Mouse (Mus musculus): ENCODE data around the gene Cacna1g.
A peak's percentile ranks its signal among the peaks of the same experiment; 100 is the strongest.

Gene Cacna1g

GRCm38 (mm10) chr11:94473707-94474543 lies at the start of gene Cacna1g:
Cacna1g (minus strand) TSS chr11:94474198.
- peak; percentile 73 for DNase-seq (ENCODE audit: low read depth, low spot score)

DNA sequence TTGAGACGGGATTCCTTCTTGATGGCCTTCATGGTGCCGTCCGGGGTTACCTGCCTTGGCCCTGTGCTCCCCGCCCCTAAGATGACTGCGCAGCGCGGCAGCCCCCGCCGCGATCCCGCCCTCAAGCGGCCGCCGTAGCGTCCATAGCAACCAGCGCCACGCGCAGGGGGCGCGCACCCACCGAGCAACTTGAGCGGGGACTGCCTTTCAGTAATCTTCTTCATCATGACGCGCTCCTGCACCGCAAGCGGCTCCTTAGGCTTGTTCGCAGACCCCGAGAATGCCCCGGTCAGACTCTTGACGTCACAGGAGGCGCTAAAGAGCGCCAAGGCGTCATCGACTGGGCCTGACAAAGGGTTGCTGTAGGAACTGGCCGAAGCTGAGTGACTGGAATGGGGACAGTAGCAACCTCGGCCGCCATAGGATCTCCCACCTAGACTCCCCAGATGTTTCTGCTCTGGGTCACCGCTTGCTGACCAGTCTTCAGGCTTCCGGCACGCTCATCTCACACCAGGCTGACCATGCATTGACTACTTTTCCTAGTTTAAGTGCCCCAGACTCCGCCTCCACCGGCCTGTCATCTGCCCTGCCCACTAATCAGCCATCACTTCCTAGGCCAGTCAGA lies 47.3 kb upstream of the Cacna1g start, which contains the start of gene Mycbpap:
Mycbpap (minus strand) TSS at position 524 of the 625 bp plus-strand sequence.
- peak; percentile 31 for DNase-seq (ENCODE audit: low read depth, low spot score)

DNA sequence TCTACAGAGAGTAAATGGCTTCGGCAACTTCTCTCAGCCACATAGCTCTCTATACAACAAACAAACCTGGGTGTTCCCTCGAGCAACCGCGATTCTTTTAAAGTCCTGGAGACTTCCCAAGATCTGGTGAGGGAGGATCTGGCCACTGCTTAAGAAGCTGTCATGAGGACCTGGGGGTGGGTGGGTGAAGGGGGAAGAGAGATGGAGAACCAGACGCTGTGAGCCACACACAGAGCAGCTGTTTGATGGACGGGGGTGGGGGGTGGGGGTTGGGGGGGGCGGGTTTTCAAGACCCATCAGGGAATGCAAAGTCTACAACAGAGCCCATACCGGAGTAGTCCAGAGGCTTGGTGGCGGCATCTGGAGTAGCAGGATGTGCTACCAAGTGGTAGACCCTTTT lies 39.5 kb upstream of the Cacna1g start:
- no peak for DNase-seq (ENCODE audit: low read depth, low spot score)

DNA sequence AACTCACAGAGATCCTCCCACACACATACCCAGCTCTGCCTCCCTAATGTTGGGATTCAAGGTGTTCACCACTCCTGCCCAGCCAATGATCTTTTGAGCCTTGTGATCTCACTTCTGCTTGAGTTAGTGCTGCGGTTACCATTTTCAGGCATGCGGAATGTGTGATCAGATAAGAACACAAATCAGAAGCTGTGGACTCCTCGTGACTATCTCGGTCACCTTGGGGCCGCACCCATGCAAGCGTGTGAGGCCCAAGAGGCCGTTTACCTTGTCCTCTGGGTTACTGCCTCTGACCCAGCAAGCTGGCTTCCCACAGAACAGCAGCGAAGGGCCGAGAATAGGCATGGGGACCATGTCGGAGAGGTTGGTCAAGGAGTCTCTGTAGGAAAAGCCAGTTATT lies 35.0 kb upstream of the Cacna1g start:
- no peak for DNase-seq (ENCODE audit: low read depth, low spot score)

DNA sequence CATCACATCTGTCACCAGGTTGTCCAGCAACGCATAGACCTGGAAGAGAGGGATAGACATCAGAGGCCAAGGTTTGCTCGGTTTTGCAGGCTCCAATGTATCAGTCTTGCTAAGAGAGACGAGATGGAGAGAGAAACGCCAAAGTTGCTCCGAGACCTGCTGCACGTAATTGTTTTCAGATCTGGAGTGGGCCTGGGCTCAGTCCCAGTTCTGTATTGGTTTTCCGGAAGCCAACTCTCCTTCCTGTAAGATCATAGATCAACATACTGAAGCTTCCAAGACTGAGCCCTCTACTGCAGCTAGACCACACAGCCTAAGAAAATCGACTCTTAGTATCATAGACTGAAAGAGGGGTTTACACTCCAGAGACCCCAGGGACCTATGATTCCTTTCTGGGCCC lies 27.5 kb upstream of the Cacna1g start:
- DNase-seq (ENCODE audit: low read depth, low spot score) = no peak

DNA sequence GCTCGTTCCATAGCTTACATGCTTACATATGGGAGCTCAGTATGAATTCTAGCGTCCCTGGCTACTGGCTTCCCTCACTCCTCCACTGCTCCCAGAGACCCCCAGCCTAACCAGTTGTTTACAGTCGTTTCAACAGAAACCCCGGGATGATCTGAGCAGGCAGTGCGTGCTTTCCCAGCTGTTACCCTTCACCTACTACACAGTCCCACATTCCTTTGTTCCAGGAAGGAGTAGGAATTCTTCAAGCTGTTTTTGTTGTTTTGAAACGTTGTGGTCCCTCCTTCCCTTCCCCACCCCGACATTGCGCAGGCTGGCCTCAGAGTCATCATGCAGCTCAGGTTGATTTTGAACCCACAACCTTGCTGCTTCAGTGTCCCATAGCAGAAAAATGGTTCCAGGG lies 26.4 kb upstream of the Cacna1g start:
- DNase-seq (ENCODE audit: low read depth, low spot score) = no peak

- DNase-seq (ENCODE audit: low read depth, low spot score) = no peak
These were observed 25.7 kb upstream of the Cacna1g start, which contains the start of gene Epn3 for GRCm38 (mm10) chr11:94499661-94500152. Epn3 (minus strand) TSS chr11:94499974.

DNA sequence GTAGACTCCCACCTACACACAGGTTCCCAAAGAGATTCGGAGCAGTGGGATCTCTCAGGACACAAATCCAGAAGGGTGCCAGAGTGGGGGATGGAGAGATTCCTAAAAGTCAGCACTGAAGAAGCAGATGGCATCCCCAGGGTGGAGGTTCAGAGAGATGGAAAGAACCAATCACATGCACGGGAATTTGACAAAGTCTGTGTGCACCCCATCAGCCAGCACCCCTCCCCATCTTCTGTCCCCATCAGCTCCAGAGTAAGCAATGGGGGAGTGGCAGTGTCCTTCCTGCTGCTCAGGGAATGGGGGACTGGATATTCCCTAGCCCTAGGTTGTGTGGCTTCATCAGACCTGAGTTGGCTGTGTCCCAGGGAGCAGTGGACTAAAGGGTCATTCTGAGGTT lies 25.0 kb upstream of the Cacna1g start:
- DNase-seq (ENCODE audit: low read depth, low spot score) = no peak

GRCm38 (mm10) chr11:94498093-94498996 lies 24.3 kb upstream of the Cacna1g start:
- DNase-seq (ENCODE audit: low read depth, low spot score) = no peak

- no peak for DNase-seq (ENCODE audit: low read depth, low spot score)
These were observed 21.4 kb upstream of the Cacna1g start for GRCm38 (mm10) chr11:94495415-94495814.

DNA sequence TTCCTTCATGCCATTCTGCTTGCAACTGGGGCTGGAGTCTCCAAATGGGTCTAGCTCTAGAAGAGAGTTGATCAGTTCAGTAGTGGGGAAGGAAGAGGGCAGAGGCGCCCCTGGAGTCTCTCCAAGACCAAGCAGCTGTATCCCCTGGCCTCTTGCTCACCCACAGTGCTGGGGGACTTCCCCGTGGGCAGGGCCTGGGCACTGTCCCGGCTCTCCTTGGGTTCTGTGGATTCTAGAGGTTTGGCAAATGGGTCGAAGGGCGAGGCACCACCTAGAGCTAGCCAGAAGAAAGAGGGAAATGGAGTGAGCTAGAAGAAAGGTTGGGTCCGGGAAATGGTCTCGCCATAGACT lies 17.7 kb upstream of the Cacna1g start:
- no peak for DNase-seq (ENCODE audit: low read depth, low spot score)

DNA sequence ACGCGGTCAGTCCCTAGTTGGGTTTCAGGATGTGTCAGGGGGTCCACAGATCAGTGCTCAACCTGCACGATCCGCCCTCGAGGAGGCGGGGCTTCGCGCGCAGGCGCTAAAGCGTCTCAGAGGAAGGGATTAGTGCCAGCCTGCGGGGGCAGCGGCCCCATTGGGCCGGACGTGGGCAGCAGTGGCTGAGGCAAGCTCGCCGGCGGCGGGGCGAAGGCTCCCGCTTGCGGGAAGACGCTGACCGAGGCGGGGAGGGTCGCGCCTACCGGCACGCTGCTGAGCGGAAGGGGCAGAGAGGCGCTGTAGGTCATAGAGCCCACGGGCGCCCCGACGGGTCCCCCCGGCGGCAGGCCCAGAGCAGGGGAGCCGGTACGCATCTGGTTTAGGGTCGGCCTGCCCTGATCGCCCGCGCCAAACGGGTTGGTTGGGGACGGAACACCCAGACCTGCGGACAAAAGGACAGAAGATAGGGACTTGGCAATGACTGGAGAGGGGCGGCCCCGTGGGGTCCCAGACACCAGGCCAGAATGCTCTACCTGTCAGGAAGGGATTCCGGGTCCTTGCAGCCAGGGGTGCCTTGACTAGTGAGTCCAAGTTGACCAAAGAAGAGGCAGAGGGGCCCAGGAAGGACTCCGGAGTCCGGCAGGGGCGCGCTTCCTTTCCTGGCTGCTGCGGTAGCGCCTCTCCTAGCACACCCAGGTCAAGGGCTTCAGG lies 17.2 kb upstream of the Cacna1g start:
- no peak for DNase-seq (ENCODE audit: low read depth, low spot score)

DNA sequence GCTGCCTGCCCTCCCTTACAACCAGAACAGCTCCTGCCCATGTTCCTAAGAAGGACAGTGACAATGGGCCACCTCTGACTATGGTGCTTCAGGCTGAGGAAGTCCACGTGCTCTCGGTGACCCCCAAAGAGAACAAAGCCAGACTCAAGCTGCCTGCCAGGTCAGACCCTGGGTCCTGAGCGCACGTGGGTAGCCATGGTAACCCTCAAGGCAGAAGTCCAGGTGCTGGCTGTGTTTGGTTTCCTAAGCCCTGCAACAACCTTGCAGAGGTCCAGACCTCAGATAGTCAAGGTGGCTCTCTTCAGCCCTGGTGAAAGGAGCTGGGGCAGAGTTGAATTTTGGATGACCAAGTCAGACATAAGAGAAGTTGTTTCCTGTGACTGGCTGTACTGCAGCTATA lies 15.7 kb upstream of the Cacna1g start:
- no peak for DNase-seq (ENCODE audit: low read depth, low spot score)

DNA sequence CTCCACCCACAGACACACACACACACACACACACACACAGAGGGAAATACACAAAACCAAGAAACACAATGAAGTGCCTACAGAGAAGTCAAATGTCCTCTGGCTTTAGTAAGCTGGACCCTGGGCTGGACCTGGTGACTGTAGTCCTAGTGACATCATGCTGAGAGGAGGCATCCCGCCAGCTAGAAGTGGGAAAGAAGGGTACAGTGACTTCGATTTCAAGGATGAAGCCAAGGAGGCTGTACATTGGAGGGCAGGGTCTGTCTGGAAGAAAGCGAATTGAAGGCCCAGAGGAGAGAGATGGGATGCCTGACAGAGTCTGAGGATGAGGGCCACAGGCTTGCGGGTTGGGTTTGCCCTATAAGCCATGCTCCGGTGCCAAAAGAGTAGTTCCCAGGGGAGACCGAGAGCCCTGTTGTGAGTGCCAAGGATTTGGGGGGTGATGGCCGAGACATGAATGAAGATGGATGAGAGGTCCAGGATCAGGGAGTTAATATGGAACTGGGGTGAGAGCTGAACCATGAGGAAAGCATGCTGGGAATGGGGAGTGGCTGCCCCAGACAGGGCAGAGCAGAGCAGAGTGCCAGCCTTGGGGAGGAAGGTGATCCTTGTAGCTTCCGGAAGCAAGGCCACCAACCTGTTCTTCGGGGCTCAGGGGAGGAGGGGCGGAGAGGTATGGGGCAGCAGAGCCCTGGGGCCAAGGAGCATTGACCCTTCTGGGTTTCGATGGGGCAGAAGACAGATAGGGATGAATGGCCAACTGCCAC lies 15.0 kb upstream of the Cacna1g start:
- no peak for DNase-seq (ENCODE audit: low read depth, low spot score)

DNA sequence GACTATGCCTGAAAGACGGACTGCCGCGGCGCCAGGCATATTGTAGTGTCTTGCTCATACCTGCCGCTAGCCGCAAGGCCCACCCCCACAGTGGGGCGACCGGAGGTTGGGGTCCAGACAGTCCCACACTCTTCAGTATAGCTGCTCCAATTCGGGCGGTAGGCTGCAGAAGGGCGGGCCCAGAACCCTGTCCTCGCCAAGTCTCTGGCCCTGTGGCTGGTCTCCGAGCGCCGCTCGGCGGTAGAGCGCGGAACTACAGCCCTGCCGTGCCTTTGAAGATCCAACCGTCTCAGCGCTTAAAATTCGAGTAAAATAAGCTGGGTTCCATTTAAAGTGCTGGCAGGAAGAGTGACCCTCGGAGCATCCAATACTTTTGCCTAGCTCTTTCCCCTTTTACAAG lies 12.0 kb upstream of the Cacna1g start, which contains the start of gene Spata20:
Spata20 (minus strand) TSS at position 179 of the 400 bp plus-strand sequence.
- DNase-seq (ENCODE audit: low read depth, low spot score) = peak; percentile 60

DNA sequence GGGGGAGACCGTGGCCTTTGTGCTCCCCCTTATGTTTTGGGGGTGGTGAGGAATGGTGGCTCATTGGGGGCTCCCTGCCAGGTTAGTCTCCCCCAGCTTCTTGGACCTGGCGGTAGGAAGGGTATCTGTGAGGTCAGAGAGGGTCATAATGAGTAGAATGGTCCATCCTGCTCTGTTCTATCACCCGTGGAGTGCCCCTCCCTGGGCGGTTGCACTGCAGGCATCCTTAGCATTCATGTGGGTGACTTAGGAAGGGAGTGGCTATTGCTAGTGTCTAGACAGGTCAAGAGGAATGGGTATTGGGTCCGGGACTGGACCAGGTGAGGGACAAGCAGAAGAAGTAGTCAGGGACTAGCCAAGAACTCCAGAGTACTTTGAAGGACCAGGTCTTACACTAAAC lies 11.2 kb upstream of the Cacna1g start:
- DNase-seq (ENCODE audit: low read depth, low spot score) = no peak

- no peak for DNase-seq (ENCODE audit: low read depth, low spot score)
These were observed 10.6 kb upstream of the Cacna1g start for GRCm38 (mm10) chr11:94484636-94485035.

DNA sequence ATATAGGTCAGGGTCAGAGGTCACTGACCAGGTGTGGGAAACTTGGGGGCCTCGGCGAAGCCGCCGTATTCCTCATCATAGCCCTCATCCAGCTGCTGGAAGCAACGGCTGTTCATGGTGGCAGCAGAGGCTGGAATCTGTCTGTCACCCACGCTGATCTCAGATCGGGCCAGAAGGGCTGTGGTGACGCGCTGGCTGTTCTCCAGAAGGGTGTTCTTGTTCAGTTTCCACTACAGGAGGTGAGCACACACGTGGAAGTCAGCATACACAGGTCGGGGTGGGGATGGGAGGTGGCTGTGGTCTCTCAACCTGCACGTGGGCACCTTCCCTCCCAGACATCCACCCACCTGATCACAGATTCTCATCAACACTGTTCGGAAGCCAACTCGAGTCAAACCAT lies 9.9 kb upstream of the Cacna1g start:
- DNase-seq (ENCODE audit: low read depth, low spot score) = no peak

DNA sequence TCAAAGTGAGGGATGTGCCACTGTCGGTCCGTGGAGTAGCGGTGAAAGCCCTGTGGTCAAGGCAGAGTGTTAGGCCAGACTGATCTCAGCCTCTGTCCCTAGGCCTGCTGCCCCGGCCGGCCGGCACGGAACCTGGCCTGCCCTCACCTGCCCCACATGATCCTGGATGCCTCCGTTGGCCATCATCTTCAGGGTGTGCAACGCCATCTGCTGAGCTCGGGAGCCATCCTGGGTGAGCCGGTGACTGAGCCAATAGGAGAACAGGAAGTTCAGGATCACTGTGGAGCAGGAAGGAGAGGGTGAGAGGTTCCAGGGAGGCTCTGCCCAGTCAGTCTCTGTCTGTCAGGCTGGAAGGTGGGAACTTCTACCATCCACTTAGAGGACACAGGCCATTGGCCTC lies 9.4 kb upstream of the Cacna1g start:
- no peak for DNase-seq (ENCODE audit: low read depth, low spot score)

- DNase-seq (ENCODE audit: low read depth, low spot score) = no peak
These were observed 8.7 kb upstream of the Cacna1g start for GRCm38 (mm10) chr11:94482738-94483137.
